Mouse (Mus musculus) embryonic facial prominence, embryonic 11.5 days (tissue): ENCODE results near the gene Usp36. TPM values are rescaled to one million over a fixed set of nuclear protein-coding genes. Genes with fewer than 3 reads are reported as not detected.

Experiments used
- ATAC-seq: fragments of 200-750 bp; cut with Nextera tagmentation; replicated peaks from 2 replicates; pipeline ENCODE4 v1.8.0; 2017; ENCODE audit warnings: low read depth; ENCODE audit not compliant: insufficient number of reproducible peaks, low FRiP score, low TSS enrichment
- DNase-seq: peaks from one replicate; pipeline ENCODE4 v3.0.0-alpha.2; 2015; ENCODE audit warnings: low spot score
- H3K27ac ChIP-seq: fragments of 300-500 bp; sonication (generic); replicated peaks from 2 replicates; pipeline ENCODE4 v1.5.1; 2014; ENCODE audit warnings: mild to moderate bottlenecking, low read depth, low read length, control low read depth
- H3K27me3 ChIP-seq: fragments of 300-500 bp; sonication (generic); 2 replicates; pipeline ENCODE4 v1.6.1; 2014; ENCODE audit warnings: mild to moderate bottlenecking, low read length, moderate library complexity, mixed read lengths; ENCODE audit not compliant: control insufficient read depth, insufficient read depth
- H3K36me3 ChIP-seq: fragments of 300-500 bp; sonication (generic); replicated peaks from 2 replicates; pipeline ENCODE4 v1.6.1; 2014; ENCODE audit warnings: low read depth, mild to moderate bottlenecking, low read length, moderate library complexity, mixed read lengths; ENCODE audit not compliant: control insufficient read depth, insufficient read depth
- H3K4me1 ChIP-seq: fragments of 300-500 bp; sonication (generic); 2 replicates; pipeline ENCODE4 v1.6.1; 2014; ENCODE audit warnings: low read length, mixed read lengths; ENCODE audit not compliant: control insufficient read depth, insufficient read depth
- H3K4me2 ChIP-seq: fragments of 300-500 bp; sonication (generic); 2 replicates; pipeline ENCODE4 v1.6.1; 2014; ENCODE audit warnings: low read depth, mild to moderate bottlenecking, control low read depth, low read length, moderate library complexity
- H3K4me3 ChIP-seq: fragments of 300-500 bp; sonication (generic); 2 replicates; pipeline ENCODE4 v1.5.1; 2014; ENCODE audit warnings: low read depth, low read length, control low read depth
- H3K9ac ChIP-seq: fragments of 300-500 bp; sonication (generic); replicated peaks from 2 replicates; pipeline ENCODE4 v1.6.1; 2014; ENCODE audit warnings: mild to moderate bottlenecking, control low read depth, low read length
- H3K9me3 ChIP-seq: fragments of 300-500 bp; sonication (generic); replicated peaks from 2 replicates; pipeline ENCODE4 v1.6.1; 2016; ENCODE audit warnings: mild to moderate bottlenecking, low read length, inconsistent platforms, mixed read lengths; ENCODE audit not compliant: control insufficient read depth
- WGBS: fragments of 180-500 bp; shearing (Covaris S2); extraction: QIAGEN DNeasy Blood & Tissue Kit; methylation state at CpG from one replicate; pipeline ENCODE4 v1.1.7; 2014; 5-methylcytosine and 5-hydroxymethylcytosine counted together
- polyA plus RNA-seq: library from polyadenylated mRNA; unstranded; fragments of >200 nt; fragmentation: Nextera tagmentation; extraction: Ambion mirVana; gene quantifications from 2 replicates; pipeline ENCODE4 v1.2.1, GENCODE M21; 2014

The Usp36 gene
- polyA plus RNA-seq, 1 experiment from 2014 or later, result 8.1 TPM

GRCm38 (mm10) chr11:118256371-118256770 is 33.7 kb downstream of the Usp36 start:
- DNase-seq, result no peak
- Histone ChIP-seq H3K4me3 (no peak overlapping the region), H3K27ac (no peak overlapping the region), H3K9ac (no peak overlapping the region), H3K4me1 (no peaks in the 10 kb centered on the region), H3K36me3 (peaks cover 4% of the 10 kb centered on the region), H3K9me3 (no peaks in the 10 kb centered on the region), H3K4me2 (no peak overlapping the region), H3K27me3 (no peaks in the 10 kb centered on the region)
- 93% methylated on average over 7 of the region's 7 CpGs for WGBS
- ATAC-seq, result no peak

DNA sequence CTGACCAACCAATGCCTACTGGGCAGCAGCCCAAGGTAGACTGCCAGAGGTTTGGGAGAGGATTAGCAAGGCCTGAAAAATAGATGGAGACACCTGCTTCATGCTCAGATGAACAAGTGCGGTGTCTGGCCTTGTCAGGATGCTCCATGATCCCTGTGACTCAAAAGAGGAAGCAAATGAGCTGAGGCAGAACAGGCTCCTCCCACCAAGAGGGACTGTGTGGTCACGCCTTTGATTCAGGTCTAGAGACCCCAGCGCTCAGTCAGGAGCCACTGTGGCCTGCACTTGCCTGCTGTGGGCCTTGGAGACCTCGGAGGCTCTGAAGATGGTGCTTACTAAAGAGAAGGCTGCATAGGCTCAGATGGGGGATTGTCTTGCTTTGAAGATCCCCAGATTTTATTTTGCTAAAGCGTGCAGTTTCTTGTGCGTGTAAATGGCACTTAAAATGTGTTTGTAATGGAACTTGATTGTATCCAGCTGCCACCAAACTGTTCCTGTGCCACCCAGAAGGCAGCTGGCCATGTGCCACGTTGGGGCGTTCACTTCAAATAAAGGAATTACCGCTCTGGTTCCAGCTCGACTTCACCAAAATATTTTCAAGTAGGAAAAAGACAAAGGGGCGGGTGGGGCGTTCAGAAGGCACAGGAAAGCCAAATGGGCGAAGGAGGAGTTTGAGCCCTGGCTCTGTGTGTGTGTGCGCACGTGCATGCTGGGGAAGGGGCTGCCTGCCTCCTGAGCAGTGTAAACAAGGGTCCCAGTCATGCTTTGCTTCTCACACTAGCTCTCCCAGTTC is 35.7 kb downstream of the Usp36 start:
- peak overlapping the region; percentile 39 for H3K27ac ChIP-seq
- H3K4me2 ChIP-seq, result no peak overlapping the region
- no peaks in the 10 kb centered on the region for H3K9me3 ChIP-seq
- H3K9ac ChIP-seq, result no peak overlapping the region
- ATAC-seq (no peak; the same call in 1 of the 2 replicates), DNase-seq (peak; percentile 33)
- H3K27me3 ChIP-seq, result no peaks in the 10 kb centered on the region
- H3K4me3 ChIP-seq, result no peak overlapping the region
- WGBS, result 51% methylated on average over 15 of the region's 15 CpGs
- peaks cover 4% of the 10 kb centered on the region for H3K36me3 ChIP-seq
- H3K4me1 ChIP-seq, result no peaks in the 10 kb centered on the region

DNA sequence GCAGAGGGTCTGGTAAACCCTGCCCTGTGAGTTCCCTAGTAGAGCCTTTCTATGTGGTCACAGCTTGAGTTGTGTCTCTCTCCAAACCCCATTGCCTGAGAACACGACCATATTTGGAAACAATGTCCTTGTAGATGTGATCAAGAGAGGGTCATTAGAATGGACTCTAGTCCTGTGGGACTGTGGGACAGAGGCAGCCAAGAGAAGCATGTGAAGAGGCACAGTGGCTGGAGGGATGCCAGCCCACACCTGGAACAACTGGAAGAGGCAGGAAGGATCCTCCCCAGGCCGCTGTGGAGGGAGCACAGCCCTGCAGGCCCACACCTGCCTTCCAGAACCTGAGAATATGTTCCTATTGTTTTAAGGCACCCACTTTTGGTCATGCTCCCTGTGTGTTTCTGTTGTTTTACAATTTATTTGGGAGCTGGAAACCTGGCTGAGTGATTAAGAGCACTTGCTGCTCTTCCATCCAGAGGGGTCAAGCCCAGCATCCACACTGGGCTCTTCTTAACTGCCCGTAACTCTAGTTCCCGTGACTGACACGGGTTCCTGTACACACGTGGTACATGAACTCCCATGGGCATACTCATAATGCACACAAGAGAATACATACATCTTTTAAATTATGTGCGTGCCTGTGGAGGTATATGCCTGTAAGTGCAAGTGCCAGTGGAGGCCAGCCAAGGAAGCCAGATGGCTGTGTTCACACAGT is 36.4 kb downstream of the Usp36 start:
- DNase-seq, result no peak
- no peak overlapping the region for H3K4me2 ChIP-seq
- H3K4me3 ChIP-seq, result no peak overlapping the region
- no peak overlapping the region for H3K9ac ChIP-seq
- 91% methylated on average over 7 of the region's 7 CpGs for WGBS
- ATAC-seq, result no peak
- H3K9me3 ChIP-seq, result no peaks in the 10 kb centered on the region
- peak overlapping the region; percentile 39 for H3K27ac ChIP-seq
- H3K4me1 ChIP-seq, result no peaks in the 10 kb centered on the region
- no peaks in the 10 kb centered on the region for H3K27me3 ChIP-seq
- peaks cover 4% of the 10 kb centered on the region for H3K36me3 ChIP-seq

- peaks cover 5% of the 10 kb centered on the region for H3K4me1 ChIP-seq
- 2% methylated on average over 5 of the region's 5 CpGs for WGBS
- no peaks in the 10 kb centered on the region for H3K27me3 ChIP-seq
- no peak overlapping the region for H3K27ac ChIP-seq
- no peaks in the 10 kb centered on the region for H3K9me3 ChIP-seq
- H3K9ac ChIP-seq, result peak overlapping the region; percentile 4; the same call in 1 of the 2 replicates
- no peaks in the 10 kb centered on the region for H3K36me3 ChIP-seq
- peak overlapping the region; percentile 26 for H3K4me2 ChIP-seq
- peak; percentile 11; the same call in 1 of the 2 replicates for ATAC-seq
- H3K4me3 ChIP-seq, result peak overlapping the region; percentile 83
- DNase-seq, result no peak
These were observed 41.0 kb downstream of the Usp36 start for GRCm38 (mm10) chr11:118249012-118249383.

DNA sequence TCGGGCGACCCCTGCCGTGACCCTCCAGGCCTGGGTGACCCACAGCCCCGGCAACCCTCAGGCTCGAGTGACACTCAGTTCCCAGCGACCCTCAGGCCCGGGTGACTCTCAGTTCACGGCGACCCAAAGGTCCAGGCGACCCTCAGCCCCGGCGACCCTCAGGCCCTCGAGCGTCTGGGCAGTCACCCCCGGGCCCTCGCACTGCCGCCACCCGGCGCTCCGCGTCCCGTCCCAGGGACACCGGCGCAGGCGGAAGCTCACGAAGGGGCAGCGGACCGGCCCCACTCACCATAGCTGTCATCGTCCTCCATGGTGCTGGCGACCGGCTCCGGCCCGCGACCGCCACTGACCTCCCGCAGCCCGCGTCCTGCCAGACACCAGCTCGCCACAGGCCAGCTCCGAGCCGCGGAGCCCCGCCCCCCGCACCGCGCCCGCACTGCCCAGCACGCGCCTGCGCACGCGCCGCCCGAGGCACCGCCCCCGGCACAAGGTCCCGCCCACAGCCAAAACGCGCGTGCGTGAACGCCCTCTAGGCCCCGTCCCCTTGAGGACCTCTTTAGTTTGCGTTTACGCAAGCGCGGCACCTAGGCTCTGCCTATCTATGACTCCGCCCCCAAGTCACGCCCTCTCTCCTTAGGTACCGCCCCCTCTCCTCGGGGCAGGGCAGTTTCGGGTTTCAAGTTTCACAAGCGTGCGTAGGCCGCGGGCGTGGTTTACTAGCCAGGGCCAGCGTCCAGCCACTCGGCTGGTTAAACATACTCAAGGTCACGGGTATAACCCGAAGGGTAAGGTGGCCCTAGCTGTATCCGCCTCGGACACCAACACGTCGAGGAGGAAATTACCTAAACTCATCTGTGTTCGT is 41.7 kb downstream of the Usp36 start, which contains the start of gene Cyth1:
Cyth1 (minus strand) TSS at position 443 of the 862 bp plus-strand sequence.
- Histone ChIP-seq H3K27me3 (no peaks in the 10 kb centered on the region), H3K36me3 (no peaks in the 10 kb centered on the region), H3K9ac (peak within 1 kb of the TSS; percentile 88), H3K4me3 (peak within 1 kb of the TSS; percentile 83), H3K4me1 (peaks cover 5% of the 10 kb centered on the region), H3K9me3 (no peaks in the 10 kb centered on the region), H3K27ac (no peak within 1 kb of the TSS; the same call in 1 of the 2 replicates), H3K4me2 (peak within 1 kb of the TSS; percentile 90)
- DNase-seq (peak; percentile 99), ATAC-seq (peak; percentile 92)
- WGBS, result under 1% methylated on average over 81 of the region's 86 CpGs

- peaks cover 5% of the 10 kb centered on the region for H3K4me1 ChIP-seq
- no peaks in the 10 kb centered on the region for H3K27me3 ChIP-seq
- DNase-seq (peak; percentile 54), ATAC-seq (0 out of 2 replicates have a peak, but pooled peaks have one; percentile 3)
- H3K36me3 ChIP-seq, result no peaks in the 10 kb centered on the region
- H3K9ac ChIP-seq, result peak overlapping the region; percentile 88
- peak overlapping the region; percentile 83 for H3K4me3 ChIP-seq
- no peaks in the 10 kb centered on the region for H3K9me3 ChIP-seq
- peak overlapping the region; percentile 90 for H3K4me2 ChIP-seq
- 1% methylated on average over 43 of the region's 43 CpGs for WGBS
- no peak overlapping the region; the same call in 1 of the 2 replicates for H3K27ac ChIP-seq
These were observed 42.5 kb downstream of the Usp36 start for GRCm38 (mm10) chr11:118247359-118248095.

- peak overlapping the region; percentile 88 for H3K9ac ChIP-seq
- H3K27ac ChIP-seq, result no peak overlapping the region
- WGBS, result 61% methylated on average over 5 of the region's 5 CpGs
These were observed 43.3 kb downstream of the Usp36 start for GRCm38 (mm10) chr11:118246724-118247123.

More at GRCm38 (mm10) chr11:118246724-118247123, 43.3 kb downstream of the Usp36 start:
- H3K9me3 ChIP-seq, result no peaks in the 10 kb centered on the region
- no peak for DNase-seq
- H3K4me3 ChIP-seq, result peak overlapping the region; percentile 83
- no peaks in the 10 kb centered on the region for H3K36me3 ChIP-seq
- H3K4me2 ChIP-seq, result peak overlapping the region; percentile 90
- H3K4me1 ChIP-seq, result peaks cover 8% of the 10 kb centered on the region
- no peak for ATAC-seq
- no peaks in the 10 kb centered on the region for H3K27me3 ChIP-seq
